Mouse (Mus musculus): ENCODE measurements around the gene Ntn3. TPM values are rescaled to one million over a fixed set of nuclear protein-coding genes. Genes with fewer than 3 reads are reported as not detected.

The Ntn3 gene
- polyA plus RNA-seq, 1 experiment from 2014 or later = 2.8 TPM

- no peaks in the 10 kb centered on the region for H3K36me3 ChIP-seq (ENCODE audit: control insufficient read depth, insufficient read depth, low read length)
- H3K27me3 ChIP-seq (ENCODE audit: control insufficient read depth, insufficient read depth, low read length) = no peaks in the 10 kb centered on the region
- no peak overlapping the region for H3K4me2 ChIP-seq (replicated peaks; ENCODE audit: low read depth)
- DNase-seq (ENCODE audit: low spot score) (peak; percentile 40), ATAC-seq (ENCODE audit: low FRiP score, low TSS enrichment) (no peak)
- no peaks in the 10 kb centered on the region for H3K9me3 ChIP-seq (ENCODE audit: control insufficient read depth, low read length)
- H3K4me1 ChIP-seq (replicated peaks; ENCODE audit: control insufficient read depth, insufficient read depth) = peaks cover 12% of the 10 kb centered on the region
- 81% methylated on average over 4 of the region's 4 CpGs for WGBS
- TF ChIP-seq EP300 (optimal IDR thresholded peaks at IDR 0.05) (no peak), CTCF (IDR thresholded peaks at IDR 0.05; ENCODE audit: low read depth) (no peak)
- H3K4me3 ChIP-seq (ENCODE audit: low read depth, low read length) = no peak overlapping the region
- H3K9ac ChIP-seq (ENCODE audit: low read length) = no peak overlapping the region
- H3K27ac ChIP-seq (replicated peaks) = no peak overlapping the region
Measured at GRCm38 (mm10) chr17:24216836-24217235, 7.5 kb upstream of the Ntn3 start.

- Histone ChIP-seq H3K27me3 (ENCODE audit: control insufficient read depth, insufficient read depth, low read length) (peaks cover 3% of the 10 kb centered on the region; the same call in 1 of the 2 replicates), H3K4me2 (replicated peaks; ENCODE audit: low read depth) (no peak overlapping the region), H3K9me3 (ENCODE audit: control insufficient read depth, low read length) (no peaks in the 10 kb centered on the region), H3K9ac (ENCODE audit: low read length) (no peak overlapping the region), H3K4me3 (ENCODE audit: low read depth, low read length) (no peak overlapping the region), H3K27ac (replicated peaks) (peak overlapping the region; percentile 85), H3K4me1 (replicated peaks; ENCODE audit: control insufficient read depth, insufficient read depth) (peaks cover 19% of the 10 kb centered on the region), H3K36me3 (ENCODE audit: control insufficient read depth, insufficient read depth, low read length) (no peaks in the 10 kb centered on the region)
- TF ChIP-seq EP300 (optimal IDR thresholded peaks at IDR 0.05) (no peak), CTCF (IDR thresholded peaks at IDR 0.05; ENCODE audit: low read depth) (no peak)
- 25% methylated on average over 6 of the region's 6 CpGs for WGBS
- DNase-seq (ENCODE audit: low spot score) (no peak), ATAC-seq (ENCODE audit: low FRiP score, low TSS enrichment) (no peak; the same call in 1 of the 2 replicates)
Measured at GRCm38 (mm10) chr17:24213186-24213585, 3.9 kb upstream of the Ntn3 start.

- DNase-seq (ENCODE audit: low spot score) = no peak
- Histone ChIP-seq H3K27me3 (ENCODE audit: control insufficient read depth, insufficient read depth, low read length) (peaks cover 3% of the 10 kb centered on the region; the same call in 1 of the 2 replicates), H3K4me1 (replicated peaks; ENCODE audit: control insufficient read depth, insufficient read depth) (peaks cover 19% of the 10 kb centered on the region), H3K36me3 (ENCODE audit: control insufficient read depth, insufficient read depth, low read length) (no peaks in the 10 kb centered on the region), H3K4me2 (replicated peaks; ENCODE audit: low read depth) (peak overlapping the region; percentile 69), H3K27ac (replicated peaks) (peak overlapping the region; percentile 85), H3K4me3 (ENCODE audit: low read depth, low read length) (peak overlapping the region; percentile 34; the same call in 1 of the 2 replicates), H3K9ac (ENCODE audit: low read length) (no peak overlapping the region), H3K9me3 (ENCODE audit: control insufficient read depth, low read length) (no peaks in the 10 kb centered on the region)
- no peak for ATAC-seq (ENCODE audit: low FRiP score, low TSS enrichment)
- TF ChIP-seq EP300 (optimal IDR thresholded peaks at IDR 0.05) (no peak), CTCF (IDR thresholded peaks at IDR 0.05; ENCODE audit: low read depth) (peak; percentile 51)
- 40% methylated on average over 5 of the region's 5 CpGs for WGBS
Measured at GRCm38 (mm10) chr17:24212441-24213018, 3.2 kb upstream of the Ntn3 start.

GRCm38 (mm10) chr17:24211631-24212440 is 2.5 kb upstream of the Ntn3 start:
- Histone ChIP-seq H3K27ac (replicated peaks) (peak overlapping the region; percentile 85), H3K4me3 (ENCODE audit: low read depth, low read length) (peak overlapping the region; percentile 34), H3K9ac (ENCODE audit: low read length) (peak overlapping the region; percentile 48; the same call in 1 of the 2 replicates), H3K4me1 (replicated peaks; ENCODE audit: control insufficient read depth, insufficient read depth) (peaks cover 19% of the 10 kb centered on the region), H3K4me2 (replicated peaks; ENCODE audit: low read depth) (peak overlapping the region; percentile 69), H3K9me3 (ENCODE audit: control insufficient read depth, low read length) (no peaks in the 10 kb centered on the region), H3K36me3 (ENCODE audit: control insufficient read depth, insufficient read depth, low read length) (no peaks in the 10 kb centered on the region), H3K27me3 (ENCODE audit: control insufficient read depth, insufficient read depth, low read length) (peaks cover 3% of the 10 kb centered on the region; the same call in 1 of the 2 replicates)
- ATAC-seq (ENCODE audit: low FRiP score, low TSS enrichment) (peak; percentile 12; the same call in 1 of the 2 replicates), DNase-seq (ENCODE audit: low spot score) (peak; percentile 48)
- no peak for TF ChIP-seq EP300 (optimal IDR thresholded peaks at IDR 0.05)
- TF ChIP-seq CTCF (IDR thresholded peaks at IDR 0.05; ENCODE audit: low read depth) = 0 out of 2 replicates have a peak, but pooled peaks have one; percentile 12
- 6% methylated on average over 37 of the region's 37 CpGs for WGBS

GRCm38 (mm10) chr17:24210591-24210990 is 1.3 kb upstream of the Ntn3 start:
- Histone ChIP-seq H3K36me3 (ENCODE audit: control insufficient read depth, insufficient read depth, low read length) (no peaks in the 10 kb centered on the region), H3K9ac (ENCODE audit: low read length) (no peak overlapping the region), H3K4me3 (ENCODE audit: low read depth, low read length) (no peak overlapping the region), H3K27ac (replicated peaks) (peak overlapping the region; percentile 85; the same call in 1 of the 2 replicates), H3K4me2 (replicated peaks; ENCODE audit: low read depth) (no peak overlapping the region), H3K4me1 (replicated peaks; ENCODE audit: control insufficient read depth, insufficient read depth) (peaks cover 24% of the 10 kb centered on the region), H3K9me3 (ENCODE audit: control insufficient read depth, low read length) (no peaks in the 10 kb centered on the region), H3K27me3 (ENCODE audit: control insufficient read depth, insufficient read depth, low read length) (peaks cover 3% of the 10 kb centered on the region; the same call in 1 of the 2 replicates)
- TF ChIP-seq EP300 (optimal IDR thresholded peaks at IDR 0.05) (no peak), CTCF (IDR thresholded peaks at IDR 0.05; ENCODE audit: low read depth) (no peak)
- ATAC-seq (ENCODE audit: low FRiP score, low TSS enrichment) (no peak), DNase-seq (ENCODE audit: low spot score) (no peak)
- 79% methylated on average over 3 of the region's 3 CpGs for WGBS

- Histone ChIP-seq H3K27ac (replicated peaks) (peak overlapping the region; percentile 87), H3K36me3 (ENCODE audit: control insufficient read depth, insufficient read depth, low read length) (no peaks in the 10 kb centered on the region), H3K4me3 (ENCODE audit: low read depth, low read length) (no peak overlapping the region), H3K4me2 (replicated peaks; ENCODE audit: low read depth) (no peak overlapping the region), H3K9ac (ENCODE audit: low read length) (no peak overlapping the region), H3K4me1 (replicated peaks; ENCODE audit: control insufficient read depth, insufficient read depth) (peaks cover 25% of the 10 kb centered on the region), H3K9me3 (ENCODE audit: control insufficient read depth, low read length) (no peaks in the 10 kb centered on the region), H3K27me3 (ENCODE audit: control insufficient read depth, insufficient read depth, low read length) (peaks cover 3% of the 10 kb centered on the region; the same call in 1 of the 2 replicates)
- WGBS = 56% methylated on average over 3 of the region's 3 CpGs
- TF ChIP-seq EP300 (optimal IDR thresholded peaks at IDR 0.05) = no peak
- DNase-seq (ENCODE audit: low spot score) (no peak), ATAC-seq (ENCODE audit: low FRiP score, low TSS enrichment) (no peak)
Measured at GRCm38 (mm10) chr17:24209916-24210240, 547 bp upstream of the Ntn3 start.
